Mouse (Mus musculus) MEL (cell line): ENCODE results near the gene Tspan18.

Experiments used
- CTCF ChIP-seq, 3 experiments: IDR thresholded peaks in 2 of 3; conservative IDR thresholded peaks in 1 of 3; 2 replicates each; pipeline ENCODE4 v1.5.1; 2011 to 2012; ENCODE audit warnings: low read length in 3 of 3, low read depth in 2 of 3, mild to moderate bottlenecking in 2 of 3, improper control_type of control experiment in 1 of 3, inconsistent platforms in 1 of 3, mixed read lengths in 1 of 3, moderate library complexity in 1 of 3; ENCODE audit not compliant: control insufficient read depth in 1 of 3, insufficient read depth in 1 of 3, poor library complexity in 1 of 3, severe bottlenecking in 1 of 3
- E2F4 ChIP-seq: IDR thresholded peaks from 2 replicates; pipeline ENCODE4 v1.6.1; 2011; ENCODE audit warnings: low read depth, low read length, improper control_type of control experiment, borderline replicate concordance
- GATA1 ChIP-seq: IDR thresholded peaks from 2 replicates; pipeline ENCODE4 v1.6.1; 2011; ENCODE audit warnings: low read depth, low read length, improper control_type of control experiment
- MXI1 ChIP-seq: IDR thresholded peaks from 2 replicates; pipeline ENCODE4 v1.6.1; 2011; ENCODE audit warnings: mild to moderate bottlenecking, low read depth, low read length, improper control_type of control experiment
- POLR2A ChIP-seq, 2 experiments: IDR thresholded peaks; 2 replicates each; pipeline ENCODE4 v1.6.1; 2011 to 2012; ENCODE audit warnings: low read length in 2 of 2, mild to moderate bottlenecking in 2 of 2, control low read depth in 1 of 2, improper control_type of control experiment in 1 of 2, low read depth in 1 of 2, moderate library complexity in 1 of 2; ENCODE audit not compliant: control insufficient read depth in 1 of 2, insufficient read depth in 1 of 2, poor library complexity in 1 of 2
- SIN3A ChIP-seq: IDR thresholded peaks from 2 replicates; pipeline ENCODE4 v1.6.1; 2012; ENCODE audit warnings: low read length, improper control_type of control experiment, inconsistent platforms
- TCF12 ChIP-seq: IDR thresholded peaks from 2 replicates; pipeline ENCODE4 v1.6.1; 2014; ENCODE audit warnings: low read depth, mild to moderate bottlenecking, inconsistent platforms, low read length, improper control_type of control experiment, moderate library complexity
- USF2 ChIP-seq, 2 experiments: IDR thresholded peaks; 2 replicates each; pipeline ENCODE4 v1.6.1; 2011 to 2012; ENCODE audit warnings: improper control_type of control experiment in 2 of 2, low read length in 2 of 2, borderline replicate concordance in 1 of 2, inconsistent platforms in 1 of 2, low read depth in 1 of 2, mild to moderate bottlenecking in 1 of 2; ENCODE audit not compliant: insufficient read depth in 1 of 2
- ZC3H11A ChIP-seq: IDR thresholded peaks from 2 replicates; pipeline ENCODE4 v1.6.1; 2012; ENCODE audit warnings: low read depth, mild to moderate bottlenecking, inconsistent platforms, low read length, improper control_type of control experiment
- ZMIZ1 ChIP-seq: IDR thresholded peaks from 2 replicates; pipeline ENCODE4 v1.6.1; 2012; ENCODE audit warnings: low read depth, mild to moderate bottlenecking, inconsistent platforms, low read length, improper control_type of control experiment, moderate library complexity

- TF ChIP-seq ZC3H11A (no peak), TCF12 (peak; percentile 62; the same call in 1 of the 2 replicates), SIN3A (peak; percentile 70; the same call in 1 of the 2 replicates), CTCF (IDR thresholded peaks at IDR 0.05 in 2 of 3, conservative IDR thresholded peaks at IDR 0.05 in 1 of 3; ENCODE audit: control insufficient read depth in 1 of 3, insufficient read depth in 1 of 3, low read depth in 2 of 3, low read length in 3 of 3, poor library complexity in 1 of 3, severe bottlenecking in 1 of 3) (no peak), MXI1 (peak; percentile 49; the same call in 1 of the 2 replicates), POLR2A (IDR thresholded peaks at IDR 0.05; ENCODE audit: control insufficient read depth in 1 of 2, insufficient read depth in 1 of 2, low read depth in 1 of 2, low read length in 2 of 2, poor library complexity in 1 of 2) (peak in 1 of 2 experiments; percentile 56; a peak in 2 of 4 replicates), ZMIZ1 (peak; percentile 51; the same call in 1 of the 2 replicates), E2F4 (no peak), USF2 (IDR thresholded peaks at IDR 0.05; ENCODE audit: borderline replicate concordance in 1 of 2, insufficient read depth in 1 of 2, low read depth in 1 of 2, low read length in 2 of 2) (no peak), GATA1 (peak; percentile 96)
Measured at GRCm38 (mm10) chr2:93161914-93162664, 172.2 kb downstream of the Tspan18 start.
